Mouse (Mus musculus): ENCODE data around the gene A930002H24Rik.
A peak's percentile ranks its signal among the peaks of the same experiment; 100 is the strongest.
"Not testable (repeated sequence)": the region's sequence is repeated elsewhere in the genome, so short reads cannot be mapped to it uniquely, and the experiment has no call there.

The A930002H24Rik gene

GRCm38 (mm10) chr17:63863647-63864149, at the start of gene A930002H24Rik:
TSS of gene A930002H24Rik (minus strand) at chr17:63863791.
- DNase-seq (ENCODE audit: low spot score in 2 of 2), result peak; percentile 98 to 99

GRCm38 (mm10) chr17:63909297-63909696, 45.7 kb upstream of the A930002H24Rik start:
- no peak for DNase-seq (ENCODE audit: low spot score in 2 of 2)

- no peak for DNase-seq (ENCODE audit: low spot score in 2 of 2)
These were observed 33.5 kb upstream of the A930002H24Rik start for GRCm38 (mm10) chr17:63897050-63897449.

GRCm38 (mm10) chr17:63895829-63896228, 32.2 kb upstream of the A930002H24Rik start:
- no peak for DNase-seq (ENCODE audit: low spot score in 2 of 2)

GRCm38 (mm10) chr17:63890611-63891010, 27.0 kb upstream of the A930002H24Rik start:
- DNase-seq (ENCODE audit: low spot score in 2 of 2), result no peak

GRCm38 (mm10) chr17:63886988-63887387, 23.4 kb upstream of the A930002H24Rik start:
- no peak for DNase-seq (ENCODE audit: low spot score in 2 of 2)

- no peak for DNase-seq (ENCODE audit: low spot score in 2 of 2)
These were observed 16.4 kb upstream of the A930002H24Rik start for GRCm38 (mm10) chr17:63880009-63880408.

- no peak for DNase-seq (ENCODE audit: low spot score in 2 of 2)
These were observed 15.3 kb upstream of the A930002H24Rik start for GRCm38 (mm10) chr17:63878889-63879288.

GRCm38 (mm10) chr17:63871773-63872172, 8.2 kb upstream of the A930002H24Rik start:
- DNase-seq (ENCODE audit: low spot score in 2 of 2), result no peak

GRCm38 (mm10) chr17:63864171-63864571, 580 bp upstream of the A930002H24Rik start:
- DNase-seq (ENCODE audit: low spot score in 2 of 2), result peak in 1 of 2 experiments; percentile 19

GRCm38 (mm10) chr17:63863012-63863630, 470 bp downstream of the A930002H24Rik start, which contains the start of gene Fer:
TSS of gene Fer (plus strand) at chr17:63863062.
- no peak for DNase-seq (ENCODE audit: low spot score in 2 of 2)

- DNase-seq (ENCODE audit: low spot score in 2 of 2), result no peak
These were observed 1.2 kb downstream of the A930002H24Rik start for GRCm38 (mm10) chr17:63862399-63862798.

GRCm38 (mm10) chr17:63860988-63861387, 2.6 kb downstream of the A930002H24Rik start:
- DNase-seq (ENCODE audit: low spot score in 2 of 2), result no peak

GRCm38 (mm10) chr17:63857023-63857544, 6.5 kb downstream of the A930002H24Rik start:
- DNase-seq (ENCODE audit: low spot score in 2 of 2), result no peak

- DNase-seq (ENCODE audit: low spot score in 2 of 2), result no peak
These were observed 13.6 kb downstream of the A930002H24Rik start for GRCm38 (mm10) chr17:63850016-63850415.

- peak; percentile 64 to 77 for DNase-seq (ENCODE audit: low spot score in 2 of 2)
These were observed 14.0 kb downstream of the A930002H24Rik start for GRCm38 (mm10) chr17:63849566-63849965.

GRCm38 (mm10) chr17:63849151-63849550, 14.4 kb downstream of the A930002H24Rik start:
- no peak for DNase-seq (ENCODE audit: low spot score in 2 of 2)

GRCm38 (mm10) chr17:63845766-63846165, 17.8 kb downstream of the A930002H24Rik start:
- DNase-seq (ENCODE audit: low spot score in 2 of 2), result not testable (repeated sequence)

- no peak for DNase-seq (ENCODE audit: low spot score in 2 of 2)
These were observed 18.7 kb downstream of the A930002H24Rik start for GRCm38 (mm10) chr17:63844936-63845335.

- DNase-seq (ENCODE audit: low spot score in 2 of 2), result no peak
These were observed 21.4 kb downstream of the A930002H24Rik start for GRCm38 (mm10) chr17:63842226-63842625.

GRCm38 (mm10) chr17:63839636-63840269, 23.8 kb downstream of the A930002H24Rik start:
- DNase-seq (ENCODE audit: low spot score in 2 of 2), result no peak

GRCm38 (mm10) chr17:63838144-63838543, 25.4 kb downstream of the A930002H24Rik start:
- DNase-seq (ENCODE audit: low spot score in 2 of 2), result no peak

GRCm38 (mm10) chr17:63836641-63837040, 26.9 kb downstream of the A930002H24Rik start:
- DNase-seq (ENCODE audit: low spot score in 2 of 2), result no peak

Measured in frontal cortex, postnatal 14 days (tissue).